Mouse (Mus musculus): Measurements from ENCODE around the gene Snx12. TPM values are rescaled to one million over a fixed set of nuclear protein-coding genes. Genes with fewer than 3 reads are reported as not detected.
"Not testable (repeated sequence)": the region's sequence is repeated elsewhere in the genome, so short reads cannot be mapped to it uniquely, and the experiment has no call there.

The Snx12 gene
- polyA plus RNA-seq, 1 experiment from 2014 or later = 18.1 TPM

DNA sequence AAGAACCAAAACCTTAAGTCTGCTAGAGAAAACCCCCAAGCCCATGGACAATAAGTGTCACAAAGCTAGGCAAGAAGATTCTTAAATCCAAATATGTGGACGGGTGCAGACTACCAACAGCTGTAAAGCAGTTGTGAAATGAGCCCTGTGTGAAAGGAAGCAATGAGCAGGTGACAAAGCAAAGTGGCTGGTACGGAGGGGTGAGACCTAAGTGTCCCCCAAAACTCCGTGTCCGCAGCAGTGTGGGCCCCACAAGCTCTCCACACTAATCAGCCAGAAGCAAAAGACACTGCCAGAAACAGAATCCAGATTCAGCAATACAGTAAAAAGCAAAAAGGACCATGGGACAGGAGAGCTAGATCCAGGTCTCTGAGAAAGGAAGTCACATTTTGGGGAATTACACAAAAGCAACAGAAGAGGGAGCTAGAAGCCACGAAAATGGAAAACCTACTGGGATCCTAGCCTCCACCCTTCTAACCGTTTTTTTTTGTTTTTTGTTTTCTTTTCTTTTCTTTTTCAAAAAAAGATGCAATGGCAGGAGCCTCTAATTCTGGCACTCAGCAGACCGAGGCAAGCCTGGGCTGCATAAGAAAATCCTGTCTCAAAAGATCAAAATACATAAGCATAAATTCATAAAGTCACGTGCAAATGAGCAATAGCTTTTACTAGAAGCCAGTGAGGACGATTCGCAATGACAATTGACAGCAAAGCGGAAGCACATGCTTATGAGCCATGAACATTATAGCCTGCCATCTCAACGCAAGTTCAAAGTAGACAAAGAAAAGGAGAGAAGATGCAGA, 90.2 kb downstream of the Snx12 start:
- no peak for ATAC-seq (ENCODE audit: insufficient read depth)
- Histone ChIP-seq H3K4me3 (replicated peaks) (peak overlapping the region; percentile 29), H3K27ac (replicated peaks) (no peak overlapping the region), H3K27me3 (no peaks in the 10 kb centered on the region), H3K4me1 (replicated peaks) (no peaks in the 10 kb centered on the region), H3K36me3 (replicated peaks) (no peaks in the 10 kb centered on the region), H3K4me2 (peak overlapping the region; percentile 48), H3K9me3 (replicated peaks) (no peaks in the 10 kb centered on the region), H3K9ac (no peak overlapping the region)
- WGBS (ENCODE audit: insufficient replicate concordance) = 33% methylated on average over 12 of the region's 12 CpGs

DNA sequence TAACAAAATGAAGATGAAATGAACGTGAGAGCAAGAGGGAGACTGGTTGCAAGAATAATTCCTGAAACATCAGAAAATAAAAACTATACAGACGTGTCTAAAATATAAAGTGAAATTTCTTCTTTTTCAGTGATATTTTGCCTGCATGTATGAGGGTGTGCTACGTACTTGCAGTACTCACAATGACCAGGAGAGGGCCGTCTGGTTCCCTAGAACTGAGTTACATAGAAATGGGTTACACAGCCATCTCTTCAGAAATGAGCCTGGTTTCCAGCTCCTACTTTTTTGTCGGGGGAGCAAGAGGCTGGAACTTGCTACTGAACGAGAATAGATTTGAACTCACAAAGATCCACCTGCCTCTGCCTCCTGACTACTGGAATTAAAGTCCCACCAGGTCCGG, 91.4 kb downstream of the Snx12 start:
- no peak overlapping the region for H3K4me3 ChIP-seq (replicated peaks)
- H3K4me1 ChIP-seq (replicated peaks) = no peaks in the 10 kb centered on the region
- H3K27ac ChIP-seq (replicated peaks) = no peak overlapping the region
- ATAC-seq (ENCODE audit: insufficient read depth) = no peak
- H3K9ac ChIP-seq = no peak overlapping the region
- H3K9me3 ChIP-seq (replicated peaks) = no peaks in the 10 kb centered on the region
- no peak overlapping the region for H3K4me2 ChIP-seq
- WGBS (ENCODE audit: insufficient replicate concordance) = 23% methylated on average over 7 of the region's 7 CpGs
- no peaks in the 10 kb centered on the region for H3K36me3 ChIP-seq (replicated peaks)
- no peaks in the 10 kb centered on the region for H3K27me3 ChIP-seq

DNA sequence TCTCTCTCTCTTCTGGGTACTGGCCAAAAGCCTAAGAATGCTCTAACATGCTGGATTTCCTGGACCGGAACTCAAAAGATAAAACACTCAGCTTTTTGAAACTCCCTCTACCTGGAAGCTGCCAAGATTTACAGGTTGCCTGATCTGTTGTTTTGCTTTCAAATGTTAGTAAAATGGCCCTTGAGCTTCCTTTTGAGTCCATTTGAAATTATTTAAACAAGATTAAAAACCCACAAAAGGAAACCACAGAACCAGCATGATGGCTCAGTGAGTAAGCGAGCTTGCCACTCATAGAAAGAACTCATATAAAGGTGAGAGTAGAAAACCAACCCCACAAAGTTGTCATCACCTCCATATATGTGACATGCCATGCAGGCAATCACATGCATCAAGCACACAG, 93.8 kb downstream of the Snx12 start:
- no peak overlapping the region for H3K27ac ChIP-seq (replicated peaks)
- no peaks in the 10 kb centered on the region for H3K4me1 ChIP-seq (replicated peaks)
- H3K9ac ChIP-seq = no peak overlapping the region
- ATAC-seq (ENCODE audit: insufficient read depth) = no peak
- no peaks in the 10 kb centered on the region for H3K27me3 ChIP-seq
- no peak overlapping the region for H3K4me2 ChIP-seq
- no peaks in the 10 kb centered on the region for H3K36me3 ChIP-seq (replicated peaks)
- WGBS (ENCODE audit: insufficient replicate concordance) = 33% methylated on average over 2 of the region's 2 CpGs
- no peak overlapping the region for H3K4me3 ChIP-seq (replicated peaks)
- no peaks in the 10 kb centered on the region for H3K9me3 ChIP-seq (replicated peaks)

DNA sequence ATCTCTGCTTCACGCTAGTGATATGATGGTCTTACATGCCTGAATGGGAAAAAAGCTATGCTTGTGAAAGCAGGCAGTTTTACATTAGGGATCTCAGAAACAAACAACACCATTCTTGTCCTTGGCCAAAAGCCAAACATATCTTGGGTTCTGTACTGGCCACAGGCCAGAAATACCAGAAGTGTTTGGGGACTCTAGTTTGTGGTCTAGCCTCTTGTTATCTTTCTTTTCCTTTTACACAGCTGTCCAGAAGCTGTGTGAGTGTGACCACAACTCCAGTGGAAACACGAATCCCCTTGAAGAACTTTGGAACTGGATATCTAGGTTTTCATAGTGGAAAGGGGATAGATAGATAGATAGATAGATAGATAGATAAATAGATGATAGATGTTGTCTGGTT, 95.4 kb downstream of the Snx12 start:
- no peaks in the 10 kb centered on the region for H3K9me3 ChIP-seq (replicated peaks)
- H3K36me3 ChIP-seq (replicated peaks) = no peaks in the 10 kb centered on the region
- WGBS (ENCODE audit: insufficient replicate concordance) = 28% methylated on average over 2 of the region's 2 CpGs
- no peak overlapping the region for H3K27ac ChIP-seq (replicated peaks)
- H3K9ac ChIP-seq = no peak overlapping the region
- H3K4me3 ChIP-seq (replicated peaks) = no peak overlapping the region
- ATAC-seq (ENCODE audit: insufficient read depth) = no peak
- H3K4me1 ChIP-seq (replicated peaks) = no peaks in the 10 kb centered on the region
- no peak overlapping the region for H3K4me2 ChIP-seq
- no peaks in the 10 kb centered on the region for H3K27me3 ChIP-seq

DNA sequence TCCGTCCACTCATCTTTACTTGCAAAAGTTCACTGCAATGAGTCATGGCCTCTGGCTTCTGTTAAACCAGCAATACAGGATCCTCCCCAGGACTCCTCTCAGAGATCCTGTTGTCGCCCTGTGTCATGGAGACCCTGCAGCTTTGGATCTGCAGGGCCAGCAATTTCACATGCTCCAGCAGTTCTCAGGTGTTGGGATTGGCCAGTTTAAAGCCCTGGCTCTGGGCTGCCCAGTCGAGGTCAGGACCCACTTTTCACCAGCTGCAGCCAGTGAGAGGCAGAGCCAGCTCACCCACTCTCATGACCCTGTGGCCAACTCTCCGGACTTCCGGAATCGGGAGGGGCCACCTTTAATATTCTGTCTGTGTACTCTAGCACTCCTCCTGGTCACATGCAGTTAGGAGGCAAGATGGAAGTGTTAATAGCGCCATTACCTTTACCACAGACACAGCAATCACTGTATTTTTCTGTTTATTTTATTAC, 95.8 kb downstream of the Snx12 start:
- ATAC-seq (ENCODE audit: insufficient read depth) = no peak
- H3K4me1 ChIP-seq (replicated peaks) = no peaks in the 10 kb centered on the region
- 58% methylated on average over 7 of the region's 7 CpGs for WGBS (ENCODE audit: insufficient replicate concordance)
- H3K27me3 ChIP-seq = no peaks in the 10 kb centered on the region
- no peak overlapping the region for H3K9ac ChIP-seq
- H3K27ac ChIP-seq (replicated peaks) = no peak overlapping the region
- no peaks in the 10 kb centered on the region for H3K9me3 ChIP-seq (replicated peaks)
- H3K36me3 ChIP-seq (replicated peaks) = no peaks in the 10 kb centered on the region
- no peak overlapping the region for H3K4me3 ChIP-seq (replicated peaks)
- H3K4me2 ChIP-seq = no peak overlapping the region

DNA sequence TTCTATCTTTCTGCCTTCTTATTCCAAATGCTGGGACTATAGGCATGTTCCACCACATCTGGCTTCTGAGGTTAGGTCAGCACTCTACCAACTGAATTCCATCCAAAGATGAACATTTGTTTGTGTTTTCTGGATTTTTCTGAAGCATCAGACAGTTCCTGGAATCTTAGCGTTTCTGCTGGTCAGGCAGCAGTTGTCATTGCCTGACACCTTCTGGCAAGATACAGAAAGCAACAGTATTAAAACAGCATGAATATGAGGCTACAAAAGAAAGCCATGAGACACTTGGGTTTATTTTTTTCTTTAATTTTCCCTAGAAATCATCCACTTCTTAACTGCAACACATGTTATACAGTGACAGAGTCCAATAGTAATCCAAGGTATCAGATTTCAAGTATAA, 101.8 kb downstream of the Snx12 start:
- ATAC-seq (ENCODE audit: insufficient read depth) = no peak
- no peak overlapping the region for H3K27ac ChIP-seq (replicated peaks)
- no peak overlapping the region for H3K9ac ChIP-seq
- 43% methylated on average over 1 of the region's 1 CpGs for WGBS (ENCODE audit: insufficient replicate concordance)
- H3K4me3 ChIP-seq (replicated peaks) = no peak overlapping the region
- H3K9me3 ChIP-seq (replicated peaks) = no peaks in the 10 kb centered on the region
- H3K27me3 ChIP-seq = no peaks in the 10 kb centered on the region; the same call in 1 of the 2 replicates
- no peaks in the 10 kb centered on the region for H3K36me3 ChIP-seq (replicated peaks)
- no peak overlapping the region for H3K4me2 ChIP-seq
- no peaks in the 10 kb centered on the region for H3K4me1 ChIP-seq (replicated peaks)

DNA sequence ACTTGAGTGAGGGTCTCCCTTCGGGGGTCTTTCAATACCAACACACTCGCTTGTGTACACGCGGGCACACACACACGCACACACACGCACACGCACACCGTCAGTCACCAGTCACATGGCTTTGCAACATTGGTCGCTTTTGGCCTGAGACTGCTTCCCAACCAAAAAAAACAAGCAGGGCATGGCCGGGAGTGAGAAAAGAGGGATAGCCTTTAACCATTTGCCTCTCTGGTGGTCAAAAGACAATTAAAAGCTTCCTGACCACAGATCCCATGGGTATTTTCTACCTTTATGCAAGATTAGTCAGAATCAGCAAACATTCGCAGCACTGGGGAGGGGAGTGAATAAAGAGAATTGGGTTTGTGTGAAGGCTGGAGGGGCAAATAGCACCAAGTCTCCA, 136.4 kb downstream of the Snx12 start, which contains the start of gene Slc7a3:
Gene Slc7a3 (minus strand): TSS at position 101 of the 400 bp plus-strand sequence.
- ATAC-seq (ENCODE audit: insufficient read depth) = no peak
- Histone ChIP-seq H3K9ac (no peak within 1 kb of the TSS), H3K4me2 (peak within 1 kb of the TSS; percentile 44), H3K4me1 (replicated peaks) (no peaks in the 10 kb centered on the region), H3K9me3 (replicated peaks) (no peaks in the 10 kb centered on the region), H3K4me3 (replicated peaks) (no peak within 1 kb of the TSS), H3K27ac (replicated peaks) (no peak within 1 kb of the TSS), H3K27me3 (peaks cover 29% of the 10 kb centered on the region), H3K36me3 (replicated peaks) (no peaks in the 10 kb centered on the region)
- 49% methylated on average over 11 of the region's 11 CpGs for WGBS (ENCODE audit: insufficient replicate concordance)

DNA sequence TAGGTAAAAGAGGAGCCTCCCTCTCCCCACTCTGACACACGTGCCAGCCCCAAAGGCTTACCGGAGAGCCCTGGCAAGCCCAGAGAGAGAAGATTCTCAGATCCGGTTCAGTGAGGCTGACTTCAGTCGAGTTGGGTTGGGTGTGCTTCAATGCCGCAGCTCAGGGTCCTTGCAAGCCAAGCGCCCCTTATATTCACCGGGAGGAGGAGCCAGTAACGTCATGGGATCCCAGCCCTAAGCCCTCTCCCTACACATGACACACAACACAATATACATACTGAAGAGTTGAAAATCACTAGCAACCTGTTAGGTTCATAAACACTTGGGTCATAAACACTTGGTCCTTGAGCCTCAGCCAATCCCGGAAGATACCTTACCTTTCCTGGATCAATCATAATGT, 137.2 kb downstream of the Snx12 start:
- H3K27me3 ChIP-seq = peaks cover 29% of the 10 kb centered on the region
- whole genome bisulfite sequencing (ENCODE audit: insufficient replicate concordance) = 15% methylated on average over 9 of the region's 9 CpGs
- ATAC-seq (ENCODE audit: insufficient read depth); H3K9ac ChIP-seq; H3K36me3 ChIP-seq (replicated peaks); H3K9me3 ChIP-seq (replicated peaks); H3K27ac ChIP-seq (replicated peaks); H3K4me3 ChIP-seq (replicated peaks); H3K4me1 ChIP-seq (replicated peaks): not testable (repeated sequence)
- peak overlapping the region; percentile 44 for H3K4me2 ChIP-seq

DNA sequence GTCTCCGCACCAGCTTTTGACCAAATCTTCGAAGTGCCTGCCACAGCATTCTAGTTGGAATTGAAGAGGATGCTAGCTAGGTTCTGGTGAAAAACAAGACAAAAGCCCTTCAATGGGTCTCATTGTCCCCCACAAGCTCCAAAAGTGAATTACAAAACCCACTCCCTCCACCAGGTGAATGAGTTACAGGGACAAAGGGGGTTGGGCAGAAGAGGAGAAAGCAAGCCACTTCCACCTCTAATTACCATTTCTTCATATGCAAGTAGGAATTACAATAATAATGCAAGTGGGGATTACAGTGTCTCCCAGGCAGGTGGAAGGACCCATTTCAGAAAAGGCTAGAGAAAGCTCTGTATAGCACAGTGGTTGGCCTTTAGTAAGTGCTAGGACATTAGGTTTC, 138.2 kb downstream of the Snx12 start:
- Histone ChIP-seq H3K4me2 (no peak overlapping the region), H3K9me3 (replicated peaks) (no peaks in the 10 kb centered on the region), H3K4me1 (replicated peaks) (no peaks in the 10 kb centered on the region), H3K27ac (replicated peaks) (no peak overlapping the region), H3K36me3 (replicated peaks) (no peaks in the 10 kb centered on the region), H3K9ac (no peak overlapping the region), H3K4me3 (replicated peaks) (no peak overlapping the region), H3K27me3 (peaks cover 29% of the 10 kb centered on the region)
- WGBS (ENCODE audit: insufficient replicate concordance) = 47% methylated on average over 2 of the region's 2 CpGs
- ATAC-seq (ENCODE audit: insufficient read depth) = no peak

DNA sequence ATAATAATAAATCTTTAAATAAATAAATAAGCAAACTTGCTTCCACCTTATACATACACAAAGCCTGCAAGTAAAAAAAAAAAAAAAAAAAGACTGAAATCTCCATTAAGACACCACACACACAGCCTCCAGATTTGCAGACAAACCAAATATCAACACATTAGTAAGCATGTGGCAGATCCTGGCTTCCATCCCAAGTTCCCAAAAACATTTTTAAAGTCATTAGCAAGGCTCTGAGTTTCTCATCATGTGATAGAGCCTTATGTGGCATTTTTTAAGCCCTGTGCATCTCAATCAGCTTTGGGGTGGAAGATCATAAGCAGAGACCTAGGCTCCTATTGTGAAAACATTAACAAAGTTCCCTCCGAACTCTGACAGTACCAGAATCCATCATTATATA, 157.1 kb downstream of the Snx12 start:
- ATAC-seq (ENCODE audit: insufficient read depth) = no peak
- Histone ChIP-seq H3K36me3 (replicated peaks) (no peaks in the 10 kb centered on the region), H3K4me2 (no peak overlapping the region), H3K9ac (no peak overlapping the region), H3K4me1 (replicated peaks) (no peaks in the 10 kb centered on the region), H3K27me3 (no peaks in the 10 kb centered on the region), H3K4me3 (replicated peaks) (no peak overlapping the region), H3K27ac (replicated peaks) (no peak overlapping the region), H3K9me3 (replicated peaks) (no peaks in the 10 kb centered on the region)
- 29% methylated on average over 1 of the region's 1 CpGs for WGBS (ENCODE audit: insufficient replicate concordance)

DNA sequence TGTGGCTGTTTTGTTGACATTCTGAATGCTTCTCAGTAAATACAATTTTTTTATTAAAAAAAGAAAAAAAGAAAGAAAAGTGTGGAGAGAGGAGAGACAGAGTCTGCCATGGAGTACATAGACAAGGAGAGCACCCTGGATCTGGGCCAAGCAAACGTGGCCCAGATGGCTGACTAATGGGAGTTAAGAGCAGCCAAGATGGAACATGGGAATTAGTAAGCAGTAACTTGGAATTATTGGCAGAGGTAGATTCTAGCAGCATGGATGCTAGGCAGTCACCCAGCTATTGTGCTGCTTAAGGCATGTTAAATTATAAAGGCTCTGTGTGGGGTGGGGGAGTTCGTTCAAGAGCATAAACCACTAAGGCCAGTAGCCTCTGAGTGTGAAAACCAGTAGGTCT, 158.9 kb downstream of the Snx12 start:
- Histone ChIP-seq H3K4me2 (no peak overlapping the region), H3K27me3 (no peaks in the 10 kb centered on the region), H3K4me3 (replicated peaks) (no peak overlapping the region), H3K9ac (no peak overlapping the region), H3K4me1 (replicated peaks) (no peaks in the 10 kb centered on the region), H3K36me3 (replicated peaks) (no peaks in the 10 kb centered on the region), H3K27ac (replicated peaks) (no peak overlapping the region), H3K9me3 (replicated peaks) (no peaks in the 10 kb centered on the region)
- 50% methylated on average over 2 of the region's 2 CpGs for WGBS (ENCODE audit: insufficient replicate concordance)
- no peak for ATAC-seq (ENCODE audit: insufficient read depth)

DNA sequence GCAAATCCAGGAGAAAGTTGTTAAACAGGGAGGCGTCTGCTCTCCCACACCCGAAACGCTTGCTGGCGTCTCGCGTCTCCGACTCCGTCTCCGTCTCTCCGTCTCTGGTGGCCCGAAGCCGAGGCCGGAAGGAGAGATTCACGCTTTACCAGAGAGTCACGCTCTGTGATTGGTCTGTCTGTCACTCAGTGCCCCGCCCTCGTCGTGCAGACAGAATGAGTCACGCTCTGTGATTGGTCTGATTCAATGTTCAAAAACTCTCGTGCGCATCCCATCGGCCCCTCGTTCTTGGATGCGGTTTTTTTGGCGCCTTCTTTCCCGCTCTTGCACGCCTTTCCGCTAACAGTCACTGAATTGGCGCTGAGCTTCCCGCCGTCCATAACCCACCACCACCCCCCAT, 162.8 kb downstream of the Snx12 start, which contains the start of gene Tex11:
Gene Tex11 (minus strand): TSS at position 127 of the 400 bp plus-strand sequence.
- Histone ChIP-seq H3K9me3 (replicated peaks) (no peaks in the 10 kb centered on the region), H3K4me2 (no peak within 1 kb of the TSS), H3K27ac (replicated peaks) (no peak within 1 kb of the TSS), H3K4me3 (replicated peaks) (no peak within 1 kb of the TSS), H3K9ac (no peak within 1 kb of the TSS), H3K27me3 (no peaks in the 10 kb centered on the region), H3K4me1 (replicated peaks) (no peaks in the 10 kb centered on the region), H3K36me3 (replicated peaks) (no peaks in the 10 kb centered on the region)
- no peak for ATAC-seq (ENCODE audit: insufficient read depth)
- 83% methylated on average over 31 of the region's 31 CpGs for WGBS (ENCODE audit: insufficient replicate concordance)
